Mouse (Mus musculus) heart, adult 2 months (tissue): ENCODE data around the gene Rrp8. TPM values are rescaled to one million over a fixed set of nuclear protein-coding genes. Genes with fewer than 3 reads are reported as not detected.
"Not testable (repeated sequence)": the region's sequence is repeated elsewhere in the genome, so short reads cannot be mapped to it uniquely, and the experiment has no call there.

Source experiments
- DNase-seq, 2 experiments: peaks; one replicate each; pipeline ENCODE4 v3.0.0; 2021
- H3K27ac ChIP-seq: fragments of 200-600 bp; 2 replicates; pipeline ENCODE4 v1.8.1; 2022
- H3K27me3 ChIP-seq: fragments of 200-500 bp; 2 replicates; pipeline ENCODE4 v1.6.1; 2012; ENCODE audit warnings: mild to moderate bottlenecking, low read length, inconsistent platforms, mixed read lengths; ENCODE audit not compliant: control insufficient read depth, insufficient read depth
- H3K36me3 ChIP-seq: fragments of 200-500 bp; 2 replicates; pipeline ENCODE4 v1.6.1; 2012; ENCODE audit warnings: low read length, inconsistent platforms; ENCODE audit not compliant: control insufficient read depth, insufficient read depth
- H3K4me1 ChIP-seq: fragments of 200-500 bp; 2 replicates; pipeline ENCODE4 v1.6.1; 2011; ENCODE audit warnings: low read length; ENCODE audit not compliant: control insufficient read depth, insufficient read depth
- H3K4me3 ChIP-seq: fragments of 200-600 bp; 2 replicates; pipeline ENCODE4 v1.8.1; 2022
- H3K79me2 ChIP-seq: fragments of 200-500 bp; replicated peaks from 2 replicates; pipeline ENCODE4 v1.6.1; 2012; ENCODE audit warnings: mild to moderate bottlenecking, inconsistent platforms, low read length, moderate library complexity, mixed read lengths; ENCODE audit not compliant: control insufficient read depth, insufficient read depth
- H3K9ac ChIP-seq: fragments of 200-500 bp; 2 replicates; pipeline ENCODE4 v1.6.1; 2012; ENCODE audit warnings: low read depth, mild to moderate bottlenecking, control low read depth, inconsistent platforms, low read length, mixed read lengths
- CTCF ChIP-seq: fragments of 200-600 bp; IDR thresholded peaks from 2 replicates; pipeline ENCODE4 v1.8.1; 2022; ENCODE audit warnings: antibody characterized with exemption, mild to moderate bottlenecking, moderate library complexity
- EP300 ChIP-seq: fragments of 200-500 bp; IDR thresholded peaks from 2 replicates; pipeline ENCODE4 v1.6.1; 2011; ENCODE audit warnings: low read depth, low read length, control low read depth; ENCODE audit not compliant: insufficient read depth
- POLR2A ChIP-seq: fragments of 200-500 bp; IDR thresholded peaks from 2 replicates; pipeline ENCODE4 v1.6.1; 2011; ENCODE audit warnings: mild to moderate bottlenecking, low read depth, low read length, control low read depth; ENCODE audit not compliant: insufficient read depth
- WGBS: fragments of 180-500 bp; shearing (Covaris S2); methylation state at CpG from one replicate; pipeline ENCODE4 v1.1.7; 2018; 5-methylcytosine and 5-hydroxymethylcytosine counted together
- intact Hi-C: fragments of 180-260 bp; cut with DNase I; formaldehyde crosslinking; loops from one replicate; pipeline ENCODE4 v1.15.1; 2025
- polyA plus RNA-seq: library from polyadenylated mRNA; depleted of rRNA; stranded (reverse); fragments of >200 nt; gene quantifications from 2 replicates; pipeline ENCODE4 v1.2.3, GENCODE M21; 2012
- total RNA-seq, 2 experiments: library from RNA; stranded (reverse); gene quantifications; 2 replicates each; pipeline ENCODE4 v1.2.3; 2021

Rrp8 gene
- total and polyA plus RNA-seq, 3 experiments = 4.4 to 10.8 (median 9.2) TPM

DNA sequence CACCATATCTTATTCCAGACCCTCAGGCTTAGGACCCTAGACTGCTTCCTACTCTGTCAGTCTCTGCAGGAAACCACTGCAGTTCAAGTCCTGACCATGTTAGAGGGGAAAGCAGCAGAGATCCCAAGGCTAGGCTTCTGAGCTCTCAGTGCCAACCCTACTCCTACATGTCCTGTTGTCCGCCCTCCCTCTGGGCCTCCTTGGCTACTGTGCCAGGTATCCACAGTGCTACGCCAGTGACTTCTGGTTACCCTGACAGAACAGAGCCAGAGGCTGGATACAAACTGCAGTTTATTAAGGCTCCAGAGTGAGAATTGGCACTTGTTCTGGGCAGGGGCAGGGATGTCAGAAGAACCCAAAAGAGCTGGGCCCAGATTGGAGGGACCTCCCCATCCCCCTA is 15.5 kb upstream of the Rrp8 start:
- Histone ChIP-seq H3K27ac (no peak overlapping the region), H3K4me1 (peaks cover 3% of the 10 kb centered on the region), H3K9ac (no peak overlapping the region), H3K4me3 (no peak overlapping the region), H3K27me3 (no peaks in the 10 kb centered on the region), H3K36me3 (no peaks in the 10 kb centered on the region), H3K79me2 (no peaks in the 10 kb centered on the region)
- 77% methylated on average over 2 of the region's 2 CpGs for whole genome bisulfite sequencing
- DNase-seq = no peak
- intact Hi-C loops = no loop called here
- TF ChIP-seq EP300 = no peak
- TF ChIP-seq POLR2A = no peak
- no peak for TF ChIP-seq CTCF

DNA sequence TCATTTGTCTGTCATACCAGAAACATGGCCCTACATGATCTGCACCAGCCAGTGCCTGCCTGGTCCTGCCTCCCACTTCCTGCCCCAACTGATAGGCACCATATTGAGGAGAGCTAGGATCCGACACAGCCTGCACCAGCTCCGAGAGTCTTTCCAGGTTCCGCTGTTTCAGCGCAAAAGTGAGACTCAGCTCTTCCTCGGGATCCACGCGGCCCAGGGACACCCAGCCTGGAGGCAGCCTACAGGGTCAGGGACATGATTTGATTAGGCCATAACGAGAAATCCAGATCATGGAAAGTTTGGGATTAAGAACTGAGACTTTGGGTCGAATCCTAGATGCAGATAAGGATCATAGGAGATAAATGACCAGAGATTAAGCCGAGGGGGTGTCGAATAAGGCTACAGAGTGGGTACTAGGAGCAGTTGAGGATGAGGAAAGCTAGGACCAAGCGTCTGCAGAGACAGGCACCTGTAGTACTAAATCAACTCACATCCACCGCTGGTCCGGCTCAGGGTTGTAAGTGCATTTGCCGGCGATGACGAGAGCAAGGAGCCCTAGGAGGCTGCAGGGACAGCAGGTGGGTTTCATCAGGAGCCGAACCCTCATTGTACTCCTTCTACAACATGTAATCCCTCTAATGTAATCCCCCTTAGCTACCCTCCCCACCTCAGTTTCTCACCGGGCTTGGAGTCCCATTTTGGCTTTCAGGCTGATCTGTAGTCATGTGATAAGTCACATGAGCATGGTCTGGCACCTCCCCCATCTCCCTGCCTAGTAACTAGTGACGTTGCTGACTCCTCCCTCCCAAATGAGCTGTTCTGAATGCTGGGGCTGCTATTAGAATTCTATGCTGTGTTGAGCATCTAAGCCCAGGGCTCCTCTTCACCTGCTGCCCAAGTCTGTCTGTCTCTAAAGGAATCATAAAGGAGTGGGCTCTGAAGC is 14.6 kb upstream of the Rrp8 start, which contains the start of gene Tpp1:
TSS of gene Tpp1 (minus strand) at position 745 of the 943 bp plus-strand sequence.
- 15% methylated on average over 20 of the region's 20 CpGs for WGBS
- H3K36me3 ChIP-seq = no peaks in the 10 kb centered on the region
- DNase-seq = peak; percentile 86 to 90
- TF ChIP-seq POLR2A = peak; percentile 76; the same call in 1 of the 2 replicates
- TF ChIP-seq EP300 = peak; percentile 72; the same call in 1 of the 2 replicates
- no peak for TF ChIP-seq CTCF
- H3K4me3 ChIP-seq = peak within 1 kb of the TSS; percentile 72
- peaks cover 3% of the 10 kb centered on the region for H3K4me1 ChIP-seq
- H3K27me3 ChIP-seq = no peaks in the 10 kb centered on the region
- intact Hi-C loops = no loop called here
- peak within 1 kb of the TSS; percentile 82 for H3K27ac ChIP-seq
- no peaks in the 10 kb centered on the region for H3K79me2 ChIP-seq
- peak within 1 kb of the TSS; percentile 93 for H3K9ac ChIP-seq

DNA sequence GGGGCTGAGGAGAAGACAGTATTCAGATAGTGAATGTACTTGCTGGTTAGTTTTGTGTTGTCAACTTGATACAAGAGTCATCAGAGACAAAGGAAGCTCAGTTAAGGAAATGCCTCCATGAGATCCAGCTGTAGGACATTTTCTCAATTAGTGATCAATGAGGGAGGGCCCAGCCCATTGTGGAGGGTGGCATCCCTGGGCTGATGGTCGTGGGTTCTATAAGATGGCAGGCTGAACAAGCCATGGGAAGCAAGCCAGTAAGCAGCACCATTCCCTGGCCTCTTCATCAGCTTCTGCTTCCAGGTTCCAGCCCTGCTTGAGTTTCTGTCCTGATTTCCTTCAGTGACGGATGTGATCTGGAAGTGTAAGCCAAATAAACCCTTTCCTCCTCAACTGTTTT is 10.6 kb upstream of the Rrp8 start:
- H3K9ac ChIP-seq = no peak overlapping the region
- WGBS = 87% methylated on average over 2 of the region's 2 CpGs
- peaks cover 7% of the 10 kb centered on the region for H3K4me1 ChIP-seq
- no peak overlapping the region for H3K4me3 ChIP-seq
- H3K79me2 ChIP-seq = no peaks in the 10 kb centered on the region
- TF ChIP-seq POLR2A = no peak
- no peak for TF ChIP-seq CTCF
- TF ChIP-seq EP300 = no peak
- no peaks in the 10 kb centered on the region for H3K36me3 ChIP-seq
- no peaks in the 10 kb centered on the region for H3K27me3 ChIP-seq
- H3K27ac ChIP-seq = no peak overlapping the region
- intact Hi-C loops = no loop called here
- DNase-seq = no peak

DNA sequence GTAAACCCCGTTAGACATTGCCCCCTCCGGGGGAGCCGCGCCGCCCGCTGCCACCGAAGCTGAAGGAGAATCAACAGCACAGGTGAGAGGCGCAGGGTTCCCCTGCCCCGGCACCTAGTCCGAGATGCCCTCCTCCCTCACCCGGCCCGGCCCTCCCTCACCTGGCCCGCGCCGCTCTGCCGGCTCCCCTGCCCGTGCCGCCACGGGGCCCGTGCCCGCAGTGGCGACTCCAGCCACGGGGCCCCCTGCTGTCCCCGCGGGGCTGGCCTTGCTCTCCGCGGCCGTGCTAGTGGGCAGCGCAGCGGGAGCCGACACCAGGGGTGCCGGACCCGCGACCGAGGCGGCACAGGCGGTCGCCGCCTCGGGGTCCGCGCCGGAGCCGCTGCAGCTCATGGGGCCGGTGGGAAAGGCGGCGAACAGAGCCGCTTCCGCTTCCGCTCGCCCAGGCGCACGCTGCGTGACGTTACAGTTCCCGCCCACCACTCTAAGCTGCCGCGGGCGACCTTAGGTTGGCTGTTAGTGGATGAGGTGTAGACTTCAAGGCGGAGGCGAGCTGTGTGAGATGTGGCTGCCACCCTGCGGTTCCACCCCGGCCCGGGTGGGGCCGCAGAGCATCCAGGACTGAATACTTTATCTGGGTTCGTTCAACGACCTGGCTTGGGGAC is 6.9 kb upstream of the Rrp8 start, which contains the start of gene Taf10:
TSS of gene Taf10 (minus strand) at position 436 of the 665 bp plus-strand sequence.
- WGBS = under 1% methylated on average over 60 of the region's 67 CpGs
- H3K9ac ChIP-seq = peak within 1 kb of the TSS; percentile 89
- intact Hi-C loops = loop anchor here (2.0 kb wide), 1 partner anchor 43 kb away; the partner anchor contains the start of gene Dchs1
- peaks cover 4% of the 10 kb centered on the region for H3K4me1 ChIP-seq
- peak within 1 kb of the TSS; percentile 69 for H3K27ac ChIP-seq
- peaks cover 10% of the 10 kb centered on the region for H3K36me3 ChIP-seq
- TF ChIP-seq EP300 = peak; percentile 70; the same call in 1 of the 2 replicates
- TF ChIP-seq POLR2A = peak; percentile 73
- peak; percentile 59 for TF ChIP-seq CTCF
- H3K27me3 ChIP-seq = no peaks in the 10 kb centered on the region
- peak; percentile 88 to 90 for DNase-seq
- H3K4me3 ChIP-seq = peak within 1 kb of the TSS; percentile 85
- no peaks in the 10 kb centered on the region for H3K79me2 ChIP-seq

DNA sequence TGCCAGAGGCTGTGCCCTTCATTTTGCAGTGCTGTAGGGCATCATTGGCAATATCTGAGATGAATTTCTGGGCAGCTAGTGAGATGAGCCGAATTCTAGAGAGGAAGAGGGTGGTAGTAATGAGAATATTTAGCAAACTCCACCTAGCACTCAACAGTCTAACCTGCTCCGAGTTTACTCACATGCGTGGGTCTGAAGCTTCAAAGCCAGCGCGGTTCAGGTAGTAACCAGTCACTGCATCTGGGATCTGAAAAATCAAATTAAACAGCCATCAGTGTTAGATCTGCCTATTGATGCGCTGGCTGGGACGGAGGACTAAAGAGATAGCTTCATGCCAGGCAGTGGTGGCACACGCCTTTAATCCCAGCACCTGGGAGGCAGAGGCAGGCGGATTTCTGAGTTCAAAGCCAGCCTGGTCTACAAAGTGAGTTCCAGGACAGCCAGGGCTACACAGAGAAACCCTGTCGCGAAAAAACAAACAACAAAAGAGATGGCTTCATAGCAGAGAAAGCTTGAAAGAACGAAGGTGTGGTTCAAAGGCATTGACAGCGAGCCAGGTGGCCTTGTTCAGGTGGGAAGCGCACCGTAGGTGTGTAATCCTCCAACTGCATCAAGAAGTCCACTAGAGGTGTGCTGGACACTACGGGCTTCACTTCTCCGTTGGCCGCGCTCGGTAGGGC is 6.2 kb upstream of the Rrp8 start:
- H3K4me1 ChIP-seq, intact Hi-C loops, H3K79me2 ChIP-seq, H3K36me3 ChIP-seq, H3K27me3 ChIP-seq: not testable (repeated sequence)
- WGBS = 27% methylated on average over 20 of the region's 20 CpGs
- DNase-seq = peak in 1 of 2 experiments; percentile 17
- TF ChIP-seq EP300 = 0 out of 2 replicates have a peak, but pooled peaks have one; percentile 10
- TF ChIP-seq POLR2A = peak; percentile 61; the same call in 1 of the 2 replicates
- peak overlapping the region; percentile 89 for H3K9ac ChIP-seq
- H3K4me3 ChIP-seq = peak overlapping the region; percentile 85
- peak overlapping the region; percentile 69 for H3K27ac ChIP-seq

DNA sequence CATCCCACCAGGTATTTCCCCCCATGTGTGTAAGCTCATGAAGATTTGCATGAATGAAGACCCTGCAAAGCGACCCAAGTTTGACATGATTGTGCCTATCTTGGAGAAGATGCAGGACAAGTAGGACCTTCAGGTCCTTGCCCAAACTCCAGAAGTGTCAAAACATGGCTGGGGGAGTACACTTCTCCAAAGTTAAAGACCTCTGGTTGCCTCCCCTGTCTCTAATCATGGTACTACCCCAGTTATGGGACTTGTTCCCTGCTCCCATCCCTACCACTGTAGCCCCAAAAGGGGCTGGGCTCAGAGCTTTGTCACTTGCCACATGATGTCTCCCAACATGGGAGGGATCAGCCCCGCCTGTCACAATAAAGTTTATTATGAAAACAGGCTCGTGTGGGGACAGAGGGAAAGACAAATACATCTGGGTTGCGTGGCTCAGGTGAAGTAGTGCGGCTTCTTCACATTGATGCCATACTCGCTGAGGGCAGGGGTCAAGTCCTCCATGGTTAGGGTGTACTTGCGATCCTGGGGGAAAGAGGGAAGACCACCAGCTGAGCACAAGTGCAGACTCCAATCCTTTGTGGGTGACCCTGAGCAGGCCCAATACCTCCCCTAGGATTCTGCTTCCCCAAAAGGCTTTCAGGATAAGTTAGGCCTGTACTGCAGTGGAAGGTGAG is 5.5 kb upstream of the Rrp8 start:
- intact Hi-C loops, H3K27me3 ChIP-seq, H3K9ac ChIP-seq, H3K27ac ChIP-seq, H3K36me3 ChIP-seq, H3K4me1 ChIP-seq, H3K4me3 ChIP-seq, H3K79me2 ChIP-seq: not testable (repeated sequence)
- DNase-seq = peak in 1 of 2 experiments; percentile 23
- WGBS = 71% methylated on average over 7 of the region's 7 CpGs
